Mouse (Mus musculus): ENCODE data around the gene Aff1.

DNA sequence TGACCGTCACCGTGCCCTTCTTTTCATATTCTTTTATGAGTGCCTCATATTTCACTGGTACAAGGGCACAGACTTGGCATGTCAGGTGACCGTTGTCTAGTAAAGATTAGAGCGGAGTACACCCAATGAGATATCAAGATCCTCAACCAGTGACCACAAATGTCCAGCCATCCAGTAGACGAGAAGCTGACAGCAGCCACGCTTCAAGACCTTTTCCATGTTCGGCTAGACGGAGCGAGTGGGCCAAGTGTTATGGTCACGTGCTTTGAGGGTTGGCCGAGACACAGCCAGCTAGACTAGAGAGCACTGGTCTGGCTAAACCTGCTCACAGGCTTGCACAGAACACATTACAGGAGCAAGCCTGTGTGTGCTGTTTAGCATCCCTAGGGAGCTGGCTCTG, 168.4 kb downstream of the Aff1 start:
- TF ChIP-seq CTCF (conservative IDR thresholded peaks at IDR 0.05; ENCODE audit: insufficient read depth, insufficient read length, low read depth, low read length) (no peak), POLR2A (IDR thresholded peaks at IDR 0.05; ENCODE audit: low read depth, low read length) (no peak)

All from kidney, adult 2 months (tissue).